Mouse (Mus musculus) heart, adult 2 months (tissue): ENCODE measurements around the gene Fam110c.

Experiments
- CTCF ChIP-seq: fragments of 200-600 bp; IDR thresholded peaks from 2 replicates; pipeline ENCODE4 v1.8.1; 2022; ENCODE audit warnings: antibody characterized with exemption, mild to moderate bottlenecking, moderate library complexity
- POLR2A ChIP-seq: fragments of 200-500 bp; IDR thresholded peaks from 2 replicates; pipeline ENCODE4 v1.6.1; 2011; ENCODE audit warnings: mild to moderate bottlenecking, low read depth, low read length, control low read depth; ENCODE audit not compliant: insufficient read depth

GRCm38 (mm10) chr12:31026423-31026822, 47.2 kb upstream of the Fam110c start:
- no peak for TF ChIP-seq POLR2A
- TF ChIP-seq CTCF, result no peak
